Mouse (Mus musculus) lung, postnatal 10 days (tissue): ENCODE results near the gene Lhfp.
"Not testable (repeated sequence)": the region's sequence is repeated elsewhere in the genome, so short reads cannot be mapped to it uniquely, and the experiment has no call there.

Experiments used
- DNase-seq: peaks from one replicate; pipeline ENCODE4 v3.0.0; 2021

Gene Lhfp

DNA sequence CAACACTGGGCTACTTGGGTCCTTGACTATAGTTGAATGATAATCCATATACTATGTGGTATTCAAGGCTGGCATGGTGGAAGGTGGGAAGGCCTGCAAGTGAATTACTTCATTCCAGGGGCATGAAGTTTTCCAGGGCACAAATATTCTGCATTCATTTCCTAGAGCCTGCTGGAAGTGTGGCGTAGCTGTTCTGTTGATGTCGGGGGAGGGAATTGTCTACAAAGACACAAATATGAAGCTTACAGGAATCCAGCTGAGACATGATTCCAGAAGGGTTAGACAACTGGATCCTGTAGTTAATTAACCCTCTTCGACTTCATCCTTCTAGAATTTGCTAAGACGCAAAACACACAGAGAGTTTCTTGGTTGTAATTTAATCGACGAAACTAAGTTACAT is 60.4 kb downstream of the Lhfp start:
- DNase-seq: no peak

DNA sequence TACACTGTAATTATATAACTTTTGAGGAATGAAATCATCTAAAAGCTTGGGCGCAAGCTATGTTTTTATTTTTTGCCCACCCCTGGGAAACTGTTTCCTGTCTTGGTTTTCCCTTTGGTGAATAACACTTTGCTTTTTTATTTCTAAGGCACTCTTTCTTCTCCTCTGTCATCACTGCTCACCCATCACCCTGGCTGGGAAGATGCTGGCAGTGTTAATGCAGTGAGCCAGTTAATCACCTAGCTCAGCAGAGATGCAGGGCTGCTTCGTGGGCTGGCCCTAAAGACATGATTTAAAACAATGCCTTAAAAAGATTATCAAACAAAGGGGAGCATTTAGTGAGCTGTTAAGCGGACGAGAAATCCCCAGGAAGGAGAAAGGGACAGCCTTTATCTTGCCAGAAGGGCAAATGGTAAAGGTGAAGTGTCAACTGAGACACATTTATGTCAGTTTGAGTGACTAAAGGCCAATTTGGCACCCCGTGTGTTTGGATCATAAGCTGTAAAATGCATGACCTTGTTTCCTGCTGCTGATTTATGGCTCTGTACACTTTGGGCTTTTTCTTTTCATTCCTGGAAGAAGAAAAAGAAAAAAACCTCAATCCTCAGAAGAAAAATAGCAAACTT is 60.9 kb downstream of the Lhfp start:
- no peak for DNase-seq

DNA sequence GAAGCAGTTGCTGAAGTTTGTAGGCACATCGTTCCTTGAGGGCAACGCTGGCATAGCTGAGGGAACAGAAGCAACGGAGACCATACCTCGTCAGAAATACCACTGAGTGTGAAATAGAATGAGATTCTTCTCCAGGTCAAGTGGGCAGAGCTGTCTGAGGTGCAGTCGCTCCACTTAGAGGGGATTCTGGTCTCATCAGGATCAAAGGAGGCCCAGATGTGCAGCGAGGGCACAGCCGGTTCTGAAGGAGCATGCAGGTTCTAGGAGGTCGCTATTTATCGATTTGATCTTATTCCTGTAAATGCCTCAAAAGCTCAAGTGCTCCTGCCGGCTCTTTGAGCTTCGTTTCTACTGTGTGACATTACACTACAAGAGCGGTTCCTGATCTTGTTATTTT is 61.4 kb downstream of the Lhfp start:
- DNase-seq: no peak

DNA sequence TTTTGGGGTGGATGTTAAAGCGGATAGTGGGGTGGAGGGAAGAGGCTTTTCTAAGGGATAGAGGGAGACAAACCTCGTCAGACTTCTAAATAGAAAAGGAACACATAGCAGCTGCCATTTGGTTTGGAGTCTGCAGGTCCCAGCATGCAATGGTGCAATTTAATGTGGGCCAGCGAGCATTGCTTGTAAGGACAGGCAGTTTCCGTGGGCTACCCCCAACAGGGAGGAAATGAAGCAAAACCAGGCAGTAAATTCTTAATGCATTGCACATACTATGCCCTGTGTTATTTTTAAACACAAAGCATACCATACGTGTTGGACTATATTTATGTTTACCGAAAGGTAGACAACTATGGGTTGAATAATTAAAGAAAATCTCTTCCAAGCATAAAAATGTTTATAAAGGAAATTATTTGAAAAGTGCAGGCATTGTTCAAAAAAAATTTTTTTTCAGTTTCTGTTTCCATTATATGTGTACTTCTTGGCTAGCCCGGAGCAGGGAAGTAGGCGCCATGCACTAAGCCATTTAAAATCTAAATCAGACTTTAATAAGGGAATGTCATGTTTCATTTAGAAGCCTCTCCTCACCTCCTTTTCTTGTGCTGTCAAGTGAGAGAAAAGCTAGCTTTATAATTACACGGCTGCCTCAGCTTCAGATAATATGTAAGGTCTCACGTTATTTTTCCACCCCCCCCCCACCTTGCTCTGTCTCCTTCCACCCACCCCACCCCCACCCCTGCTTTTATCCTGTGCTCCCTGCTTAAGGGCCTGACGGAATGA is 67.5 kb downstream of the Lhfp start:
- DNase-seq: no peak

DNA sequence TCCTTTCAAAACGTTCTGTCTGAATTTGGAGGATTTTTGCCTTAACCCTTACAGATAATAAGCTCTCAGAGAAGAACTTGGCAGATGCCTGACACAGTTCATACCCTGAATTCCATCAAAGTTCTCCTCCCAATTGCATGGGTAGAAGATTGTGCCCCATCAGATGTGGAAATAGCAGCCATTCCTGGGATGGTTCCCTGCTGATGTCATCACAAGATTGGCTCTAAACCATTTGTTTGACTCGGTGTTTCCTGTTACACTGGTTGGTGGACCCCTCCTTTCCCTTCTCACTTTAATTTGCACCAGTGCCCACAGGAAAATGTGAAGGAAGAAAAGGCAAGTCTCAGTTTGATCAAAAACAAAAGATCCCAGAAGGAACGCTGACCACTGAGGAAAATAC is 68.6 kb downstream of the Lhfp start:
- DNase-seq: peak; percentile 48

DNA sequence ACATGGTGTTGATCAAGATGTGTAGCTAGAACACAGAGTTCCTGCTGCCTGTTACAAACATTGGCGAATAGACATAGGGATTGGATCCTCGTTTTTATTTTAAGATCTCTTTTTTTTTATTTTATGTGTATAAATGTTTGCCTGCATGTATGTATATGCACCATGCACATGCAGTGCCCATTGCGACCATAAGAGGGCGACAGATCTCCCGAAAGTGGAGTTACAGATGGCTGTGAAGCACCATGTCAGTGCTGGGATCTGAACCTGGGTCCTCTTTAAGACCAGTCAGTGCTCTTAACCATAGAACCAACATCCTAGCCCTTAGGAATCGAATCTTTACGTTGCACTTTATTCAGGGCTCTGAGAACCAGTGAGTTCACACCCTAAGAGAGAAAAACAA is 70.7 kb downstream of the Lhfp start:
- no peak for DNase-seq

DNA sequence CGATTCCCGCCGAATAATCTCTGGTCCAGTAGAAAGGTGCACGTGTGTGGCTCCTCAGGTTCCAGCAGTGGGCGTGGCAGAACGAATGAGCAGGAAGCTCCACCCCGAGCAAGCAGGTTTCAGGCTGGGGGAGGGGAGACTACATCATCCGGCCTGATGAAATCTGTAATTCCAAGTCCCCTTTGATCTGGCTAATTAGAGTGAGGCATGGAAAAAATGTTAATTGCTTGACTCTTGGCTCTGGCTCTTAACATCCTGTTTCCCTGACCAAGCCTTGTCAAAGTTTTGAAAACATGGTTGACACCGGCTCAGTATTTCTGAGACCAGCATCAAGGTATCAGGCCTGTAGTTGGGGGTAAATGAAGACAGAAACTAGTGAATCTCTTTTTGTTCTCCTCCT is 77.4 kb downstream of the Lhfp start:
- not testable (repeated sequence) for DNase-seq

DNA sequence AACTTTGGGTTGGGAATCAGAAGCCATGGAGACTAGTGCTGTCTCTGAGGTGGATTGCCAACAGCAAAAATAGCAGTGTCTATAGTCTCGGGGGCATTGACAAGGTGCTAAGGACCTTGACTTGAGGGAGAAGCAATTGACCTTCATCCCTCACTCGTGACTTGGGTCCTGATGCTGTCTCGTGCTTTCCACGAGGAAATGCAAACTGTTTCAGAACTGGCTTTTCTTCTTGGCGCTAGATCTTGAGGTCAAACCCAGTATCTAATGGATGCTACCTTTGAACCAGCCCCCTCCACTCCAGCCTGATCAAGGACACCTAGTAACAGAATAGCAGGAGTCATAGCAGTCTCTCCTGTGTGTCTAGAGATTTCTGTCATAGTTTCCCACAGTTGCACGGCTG is 78.7 kb downstream of the Lhfp start:
- DNase-seq: no peak

DNA sequence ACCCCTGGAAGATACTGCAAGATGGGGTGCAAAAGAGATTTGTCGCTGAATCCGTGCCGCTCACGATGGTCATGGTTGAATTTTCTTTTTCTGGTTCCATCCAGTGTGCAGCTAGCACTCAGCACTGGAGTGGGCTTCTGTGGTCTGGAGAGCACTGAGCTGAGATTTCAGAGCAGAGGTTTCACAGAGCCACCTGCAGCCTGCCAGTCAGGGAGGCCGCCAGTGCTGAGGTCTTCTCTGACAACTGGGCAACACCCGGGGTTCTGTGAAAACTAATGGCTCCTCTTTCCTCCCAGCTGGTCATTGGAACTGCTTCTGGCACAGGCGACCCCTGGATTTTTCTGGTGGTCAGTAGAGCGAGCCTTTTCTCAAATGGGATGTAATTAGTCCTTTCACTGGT is 84.2 kb downstream of the Lhfp start:
- no peak for DNase-seq

DNA sequence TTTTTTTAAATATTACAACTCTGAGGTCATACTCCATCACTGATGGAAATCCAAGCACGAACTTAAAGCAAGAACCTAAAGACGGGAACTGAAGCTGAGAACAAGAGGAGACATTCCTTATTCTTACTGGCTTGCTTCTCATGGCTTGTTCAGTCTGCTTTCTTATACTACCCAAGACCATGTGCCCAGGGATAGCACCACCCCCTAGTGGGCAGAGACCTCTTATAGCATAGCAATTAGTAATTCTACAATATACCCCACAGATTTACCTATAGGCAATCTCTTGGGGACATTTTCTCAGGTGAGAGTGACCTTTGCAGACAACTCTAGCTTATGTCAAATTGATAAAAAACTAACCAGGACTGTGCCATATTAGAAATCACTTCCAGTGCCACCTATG is 97.5 kb downstream of the Lhfp start:
- peak; percentile 11 for DNase-seq

DNA sequence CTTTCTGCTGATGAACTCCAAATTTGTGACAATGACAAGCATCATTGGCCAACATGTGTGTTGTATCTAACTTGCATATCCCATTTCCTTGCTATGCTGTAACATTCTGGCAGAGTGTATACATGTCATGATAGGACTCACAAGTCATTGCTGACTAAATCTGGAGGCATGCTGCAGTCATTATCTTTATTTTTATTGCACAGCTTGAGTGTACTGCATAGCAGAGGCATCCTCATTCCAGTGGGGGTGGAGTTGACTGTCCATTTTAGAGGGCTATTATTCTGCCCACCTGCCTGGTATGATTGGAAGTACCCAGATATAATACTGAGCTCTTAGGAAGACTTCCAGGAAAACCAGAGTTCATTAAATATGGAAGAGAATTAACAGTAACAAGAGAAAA is 97.9 kb downstream of the Lhfp start:
- no peak for DNase-seq

DNA sequence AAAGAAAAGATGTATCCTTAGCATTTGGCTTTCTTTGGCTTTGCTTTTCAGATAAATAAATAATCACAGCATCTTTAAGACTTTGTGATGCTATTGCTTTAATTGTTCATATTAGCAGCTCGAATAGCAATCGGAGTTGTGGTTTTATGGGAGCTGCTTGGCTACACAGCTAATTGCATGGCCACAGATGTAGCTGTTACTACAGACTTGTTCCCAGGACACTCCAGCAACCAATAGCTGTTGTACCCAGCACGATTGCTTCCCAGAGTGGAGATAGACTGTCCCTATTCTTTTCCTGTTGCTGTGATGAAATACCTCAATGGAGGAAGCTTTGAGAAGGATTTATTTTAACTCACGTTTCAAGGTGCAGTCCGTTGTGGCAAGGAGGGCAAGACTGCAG is 98.3 kb downstream of the Lhfp start:
- no peak for DNase-seq

DNA sequence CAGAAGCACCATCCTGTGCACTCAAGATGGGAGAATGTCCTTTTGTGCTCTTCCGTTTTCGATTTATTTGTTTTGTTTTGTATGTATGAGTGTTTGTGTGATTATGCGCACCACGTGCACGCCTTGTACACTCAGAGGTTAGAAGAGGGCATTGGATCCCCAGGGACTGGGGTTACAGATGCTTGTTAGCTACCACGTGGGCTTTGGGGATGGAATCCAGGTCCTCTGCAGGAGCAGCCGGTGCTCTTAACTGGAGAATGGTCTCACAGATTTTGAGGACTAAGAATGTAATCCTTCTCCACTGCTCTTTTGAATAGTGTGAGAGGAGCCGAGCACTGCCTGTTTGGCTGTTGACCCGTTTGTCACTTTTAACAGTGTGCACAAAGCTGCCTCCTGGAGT is 101.2 kb downstream of the Lhfp start:
- peak; percentile 21 for DNase-seq

DNA sequence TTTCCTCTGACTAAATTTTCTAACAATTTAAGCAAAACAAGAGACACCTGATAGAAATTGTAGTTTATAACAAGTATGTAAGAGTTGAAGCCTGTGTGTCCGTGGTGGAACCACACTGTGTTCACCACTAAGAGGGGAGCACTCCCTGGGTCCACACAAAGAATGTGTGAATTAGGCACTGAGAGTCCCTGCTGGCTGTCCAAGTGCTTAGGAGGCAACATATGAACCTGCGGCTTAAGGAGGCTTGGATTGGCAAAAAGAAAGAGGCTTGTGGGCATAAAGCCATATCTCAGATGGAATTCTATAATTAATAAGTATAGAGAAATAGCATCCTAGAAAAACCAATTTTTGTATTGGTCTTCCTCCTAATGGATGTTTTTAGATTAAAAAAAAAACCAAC is 104.2 kb downstream of the Lhfp start:
- no peak for DNase-seq

DNA sequence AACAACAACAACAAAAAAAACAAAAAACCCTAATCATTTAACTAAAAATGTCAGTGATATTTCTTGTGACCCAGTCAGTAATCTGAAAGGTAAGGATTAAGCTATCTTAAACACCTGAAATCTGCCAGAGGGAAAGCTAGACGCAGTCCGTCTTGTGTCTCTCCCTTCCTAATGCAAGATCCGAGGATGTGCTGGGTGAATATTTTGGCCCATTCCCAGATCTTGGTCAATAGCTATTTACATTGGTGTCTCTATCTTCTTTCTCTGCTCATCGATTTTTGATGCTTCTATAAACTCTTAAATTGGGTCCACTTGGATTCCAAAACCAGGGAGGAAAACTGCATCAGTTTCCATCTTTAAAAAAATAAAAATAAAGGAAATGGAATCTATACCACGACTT is 104.6 kb downstream of the Lhfp start:
- DNase-seq: no peak

DNA sequence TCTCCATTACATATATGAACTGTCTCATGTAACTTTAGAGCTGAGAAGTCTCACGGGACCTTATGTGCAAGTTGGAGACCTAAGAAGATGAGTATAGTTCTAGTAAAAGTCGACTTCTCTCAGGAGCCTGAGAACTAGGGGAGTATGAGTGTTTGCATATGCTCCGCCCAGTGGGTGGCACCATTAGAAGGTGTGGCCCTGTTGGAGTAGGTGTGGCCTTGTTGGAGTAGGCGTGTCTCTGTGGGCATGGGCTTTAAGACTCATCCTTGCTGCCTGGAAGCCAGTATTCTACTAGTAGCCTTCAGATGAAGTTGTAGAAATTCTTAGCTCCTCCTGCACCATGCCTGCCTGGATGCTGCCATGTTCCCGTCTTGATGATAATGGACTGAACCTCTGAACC is 105.7 kb downstream of the Lhfp start:
- DNase-seq: no peak

DNA sequence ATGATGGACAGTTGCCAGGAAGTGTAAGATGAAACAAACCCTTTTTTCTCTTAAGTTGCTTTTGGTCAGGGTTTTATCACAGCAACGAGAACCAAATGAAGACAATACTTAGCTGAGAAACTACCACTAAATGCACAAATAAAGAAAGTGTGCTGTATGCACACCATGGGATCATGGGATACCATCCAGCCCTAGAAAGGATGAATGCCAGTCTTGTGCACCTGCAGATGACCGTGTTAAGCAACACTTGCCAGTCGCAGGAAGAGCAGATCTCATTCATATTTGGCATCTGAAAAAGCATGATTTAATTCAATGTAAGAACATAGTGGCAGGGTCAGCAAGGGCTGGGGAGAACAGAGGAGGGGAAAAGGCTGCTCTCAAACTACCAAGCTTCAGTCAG is 107.4 kb downstream of the Lhfp start:
- no peak for DNase-seq

DNA sequence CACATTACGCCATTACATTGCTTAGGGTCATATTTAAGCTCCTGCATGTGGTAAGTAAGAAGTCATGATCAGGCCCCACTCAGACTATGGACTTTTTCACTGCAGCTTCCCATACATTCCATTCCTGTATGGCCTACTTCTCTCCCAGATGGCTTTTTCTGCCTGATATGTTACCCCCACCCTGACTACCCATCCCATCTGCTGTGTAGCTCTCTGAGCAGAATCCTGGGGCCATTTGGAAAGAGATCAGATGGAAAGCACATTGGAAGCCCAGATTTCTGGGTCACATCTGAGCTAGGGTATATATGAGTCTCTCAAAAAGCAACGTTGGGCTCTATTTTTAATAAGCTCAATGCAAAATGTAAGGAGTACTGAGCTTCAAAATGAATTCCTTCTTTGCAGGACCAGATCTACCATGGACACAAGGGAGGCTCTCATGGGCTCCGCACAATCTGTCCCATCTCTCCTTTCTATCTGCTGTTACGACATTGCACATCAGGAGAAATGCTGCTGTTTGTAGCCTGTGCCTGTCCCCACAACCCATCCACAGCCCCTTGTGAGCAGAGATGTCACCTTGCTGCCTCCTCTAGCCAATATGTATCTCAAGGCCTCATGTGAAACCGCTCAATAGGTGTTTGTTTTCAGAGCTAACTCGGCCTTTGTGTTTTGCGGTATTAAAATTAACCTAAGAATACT is 108.4 kb downstream of the Lhfp start:
- no peak for DNase-seq

DNA sequence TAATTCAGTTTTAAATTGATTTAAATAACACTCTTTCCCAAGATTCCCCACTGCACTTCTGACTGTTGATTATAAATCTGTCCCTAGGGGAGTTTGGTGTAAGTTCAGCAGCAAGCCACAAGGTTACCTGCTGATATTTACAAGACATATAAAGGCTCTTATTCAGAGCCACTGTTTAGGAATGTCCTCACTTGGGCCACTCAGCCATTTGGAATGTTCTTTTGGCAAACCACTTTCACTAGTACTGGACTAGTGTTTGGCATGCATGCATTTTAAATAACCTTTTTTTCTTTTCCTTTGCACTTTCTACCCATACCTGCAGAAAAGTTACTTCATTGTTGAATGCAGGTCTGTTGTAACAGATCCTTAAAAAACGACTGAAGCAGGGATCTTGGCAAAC is 109.8 kb downstream of the Lhfp start:
- no peak for DNase-seq

DNA sequence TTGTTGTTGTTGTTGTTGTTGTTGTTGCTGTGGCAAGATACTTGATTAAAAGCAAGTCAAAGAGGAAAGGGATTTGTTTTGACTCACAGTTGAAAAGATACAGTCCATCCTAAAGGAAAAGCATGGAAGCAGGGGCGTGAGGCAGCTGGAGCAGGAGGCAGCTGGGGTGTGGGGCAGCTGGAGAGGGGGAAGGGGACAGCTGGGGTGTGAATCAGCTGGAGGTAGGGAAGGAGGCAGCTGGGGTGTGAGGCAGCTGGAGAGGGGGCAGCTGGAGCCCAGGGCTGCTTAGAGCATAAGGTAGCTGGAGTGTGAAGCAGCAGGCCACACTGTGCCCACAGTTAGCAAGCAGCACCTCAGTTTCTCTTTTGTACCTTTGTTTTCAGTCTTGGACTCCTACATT is 110.3 kb downstream of the Lhfp start:
- no peak for DNase-seq

DNA sequence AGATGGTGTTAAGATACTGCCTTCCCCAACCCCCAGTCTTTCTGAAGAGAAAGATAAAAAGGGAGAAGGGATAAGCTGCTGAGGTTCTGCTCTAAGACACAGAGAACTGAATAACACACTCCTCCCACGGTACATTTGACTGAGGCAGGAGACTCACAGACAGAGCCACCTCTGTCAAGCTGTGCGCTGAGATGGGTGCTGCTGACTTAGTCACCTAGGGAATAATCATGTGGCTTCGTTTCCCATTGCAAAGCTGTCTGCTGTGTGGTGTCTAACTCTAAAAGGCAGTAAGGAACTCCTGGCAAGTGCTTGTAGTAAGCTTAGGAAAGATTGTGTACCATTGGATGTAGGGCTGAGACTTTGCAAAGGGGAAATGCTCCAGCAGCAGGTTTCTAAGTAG is 120.6 kb downstream of the Lhfp start:
- no peak for DNase-seq

DNA sequence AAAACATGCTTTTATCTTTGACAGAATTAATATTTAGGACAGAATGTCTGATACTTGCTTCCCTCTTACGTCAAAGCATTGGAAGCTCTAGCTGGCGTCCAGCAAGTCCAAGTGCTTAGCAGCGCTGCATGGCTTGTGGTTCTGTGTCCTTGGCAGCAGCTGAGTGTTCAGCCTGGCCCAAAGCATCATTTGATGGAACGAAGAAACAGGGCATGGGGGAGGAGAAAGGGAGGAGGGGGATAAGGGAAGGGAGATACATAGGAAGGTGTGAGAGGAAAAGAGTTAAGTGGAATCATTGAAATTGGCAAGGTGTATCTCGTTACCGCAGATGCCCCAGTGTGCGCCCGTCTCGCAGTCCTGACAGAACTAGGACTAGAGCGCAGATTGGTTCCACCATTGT is 124.0 kb downstream of the Lhfp start:
- DNase-seq: peak; percentile 58

DNA sequence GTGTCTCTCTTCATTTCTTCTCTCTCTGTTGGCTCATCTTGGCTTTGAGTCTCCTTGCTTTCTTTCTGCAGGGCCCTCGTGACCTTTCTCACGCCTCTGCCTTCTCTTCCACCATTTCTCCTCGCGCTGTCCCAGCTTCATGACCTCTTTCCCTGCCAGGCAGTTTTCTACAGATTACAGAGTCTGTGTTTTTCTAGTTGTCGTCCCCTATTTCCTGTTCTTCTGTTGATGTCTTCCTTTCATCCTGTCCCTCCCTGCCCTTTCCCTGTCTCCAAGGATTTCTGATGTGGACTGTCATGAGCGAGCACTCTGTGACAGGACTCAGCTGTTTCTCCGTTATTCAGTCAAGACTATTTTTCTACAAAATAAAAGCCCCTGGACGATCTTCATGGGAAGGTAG is 124.7 kb downstream of the Lhfp start:
- peak; percentile 58 for DNase-seq

DNA sequence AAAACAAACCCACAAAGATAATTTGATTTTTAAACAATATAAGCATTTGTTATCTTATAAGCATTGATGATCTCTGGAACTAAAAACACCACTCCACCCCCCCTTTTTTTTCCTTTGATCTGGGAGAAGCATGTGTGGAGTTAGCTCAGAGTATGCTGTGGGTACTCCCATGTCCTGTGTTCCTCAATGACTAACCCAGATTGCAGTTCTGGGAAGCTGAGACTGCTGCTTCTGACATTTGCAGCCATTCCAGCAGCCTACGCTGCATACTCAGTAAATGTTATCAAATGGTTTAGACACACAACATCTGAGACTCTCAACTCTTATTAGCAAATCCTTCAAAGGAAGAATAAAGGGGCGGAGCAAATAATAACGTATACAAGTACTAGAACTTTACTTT is 128.2 kb downstream of the Lhfp start:
- DNase-seq: no peak
